Mouse (Mus musculus) ovary, postnatal 36 days (tissue): ENCODE data around the gene 9930104L06Rik.
A peak's percentile ranks its signal among the peaks of the same experiment; 100 is the strongest.

Experiments used
- DNase-seq: peaks from one replicate; pipeline ENCODE4 v3.0.0; 2022; ENCODE audit warnings: low spot score, mixed read lengths

The 9930104L06Rik gene

DNA sequence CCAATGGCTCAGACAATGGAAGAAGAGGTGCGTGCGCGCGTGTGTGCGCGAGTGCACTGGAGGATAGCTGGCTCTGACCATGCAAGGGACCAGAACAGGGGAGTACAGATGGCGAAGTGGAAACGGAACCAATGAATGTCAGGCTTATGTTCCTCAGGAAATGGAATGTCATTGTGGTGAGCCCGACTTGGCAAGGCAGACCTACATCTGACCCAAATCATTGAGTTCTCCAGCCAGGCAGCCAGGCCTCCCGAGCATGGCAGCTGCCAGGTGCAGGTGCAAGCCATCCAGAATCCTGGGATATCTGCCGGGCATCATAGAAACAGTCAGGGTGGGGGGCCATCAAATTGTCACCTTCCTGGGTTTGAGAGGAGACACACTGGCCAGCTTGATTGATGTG is 24.1 kb downstream of the 9930104L06Rik start:
- DNase-seq, result no peak

DNA sequence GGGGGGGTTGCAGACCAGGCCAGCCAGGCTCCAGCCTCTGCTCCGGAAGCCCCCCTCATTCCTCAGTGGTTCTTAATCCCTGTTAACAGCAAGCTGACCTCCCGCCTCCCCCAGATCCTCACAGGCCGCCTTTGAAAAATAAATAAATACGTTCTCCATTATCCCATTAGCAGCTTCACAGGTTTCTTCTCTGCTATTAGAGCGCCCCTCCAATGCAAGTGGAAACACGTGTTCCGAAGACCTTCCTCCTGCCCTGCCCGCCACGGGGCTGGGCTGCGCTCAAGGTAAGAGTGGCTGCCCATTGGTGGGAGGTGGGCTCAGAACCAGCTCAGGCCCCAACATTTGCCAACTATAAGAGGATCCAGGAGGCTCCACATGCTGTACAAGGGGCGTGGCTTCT is 25.7 kb downstream of the 9930104L06Rik start:
- DNase-seq, result no peak

DNA sequence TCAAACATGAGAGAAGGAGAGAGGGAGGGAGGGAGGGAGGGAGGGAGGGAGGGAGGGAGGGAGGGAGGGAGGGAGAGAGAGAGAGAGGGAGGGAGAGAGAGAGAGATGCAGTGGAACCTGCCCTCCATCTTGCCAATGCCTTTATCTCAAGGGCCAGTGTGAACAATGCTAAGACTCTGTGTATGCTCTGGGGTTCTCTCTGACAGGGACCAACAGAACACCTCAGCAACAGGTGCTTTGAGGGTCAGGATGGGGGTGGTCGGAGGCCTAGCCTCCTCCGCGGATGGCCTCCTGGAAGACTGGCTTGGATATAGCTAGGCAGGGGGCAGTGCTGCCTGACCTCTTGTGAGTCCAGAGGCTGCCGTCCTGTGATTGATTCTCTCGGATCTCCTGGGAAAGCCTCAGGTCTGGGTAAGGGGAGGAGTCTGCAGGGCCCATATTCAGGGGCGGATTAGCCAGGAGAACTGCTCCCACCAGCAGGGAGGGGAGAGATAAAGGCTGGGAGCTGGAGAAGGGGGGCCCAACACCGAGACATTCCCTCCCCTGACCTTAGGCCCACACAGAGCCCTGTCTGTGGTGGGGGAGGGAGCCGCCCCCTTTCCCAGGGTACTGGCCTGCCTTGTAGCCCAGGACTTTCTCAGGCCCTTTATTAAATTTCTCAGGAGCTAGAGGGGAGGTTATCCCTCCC is 28.2 kb downstream of the 9930104L06Rik start:
- DNase-seq, result no peak

GRCm38 (mm10) chr4:124968711-124969110 is 31.9 kb downstream of the 9930104L06Rik start:
- no peak for DNase-seq

GRCm38 (mm10) chr4:124969219-124969848 is 32.5 kb downstream of the 9930104L06Rik start:
- no peak for DNase-seq

DNA sequence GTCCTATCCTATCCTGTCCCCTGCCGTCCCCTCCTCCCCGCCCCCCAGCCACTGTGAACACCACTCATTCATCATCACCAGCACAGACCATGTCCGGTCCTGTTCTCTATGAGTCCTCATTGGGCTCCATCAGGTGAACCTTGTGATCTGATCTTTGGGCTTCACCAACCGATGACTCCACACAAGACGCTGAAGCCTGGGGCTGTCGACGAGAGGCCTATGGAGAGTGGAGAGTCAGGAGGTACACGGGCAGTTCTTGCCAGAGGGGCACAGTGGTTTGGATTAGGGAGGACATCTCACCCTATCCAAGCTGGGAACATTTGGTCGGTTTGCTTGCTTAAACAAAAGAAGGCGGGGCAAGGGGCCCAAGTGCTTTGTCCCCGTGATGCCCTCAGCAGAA is 33.3 kb downstream of the 9930104L06Rik start:
- DNase-seq, result no peak

GRCm38 (mm10) chr4:124970677-124971076 is 33.8 kb downstream of the 9930104L06Rik start:
- no peak for DNase-seq

- DNase-seq, result no peak
These were observed 34.2 kb downstream of the 9930104L06Rik start for GRCm38 (mm10) chr4:124971094-124971493.

- no peak for DNase-seq
These were observed 35.5 kb downstream of the 9930104L06Rik start for GRCm38 (mm10) chr4:124972316-124972715.

- DNase-seq, result no peak
These were observed 36.4 kb downstream of the 9930104L06Rik start for GRCm38 (mm10) chr4:124973296-124973695.

DNA sequence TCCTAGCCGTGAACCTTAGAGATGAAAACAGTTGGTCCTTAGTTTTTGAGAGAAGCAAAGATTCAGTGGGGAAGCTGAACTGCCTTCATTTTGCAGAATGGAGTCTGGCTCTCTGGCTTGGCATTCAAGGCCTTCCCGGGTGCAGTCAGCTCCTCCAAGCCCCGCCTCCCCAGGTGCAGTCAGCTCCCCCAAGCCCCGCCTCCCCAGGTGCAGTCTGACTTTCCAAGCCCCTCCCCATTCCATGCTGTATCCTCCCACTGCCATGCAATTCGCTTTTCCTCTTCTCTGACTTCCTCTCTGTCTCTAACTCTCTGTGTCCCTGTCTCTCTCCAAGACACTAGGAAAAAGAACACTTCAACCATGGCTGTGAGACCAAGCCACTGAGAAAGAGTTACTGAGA is 41.4 kb downstream of the 9930104L06Rik start:
- no peak for DNase-seq

DNA sequence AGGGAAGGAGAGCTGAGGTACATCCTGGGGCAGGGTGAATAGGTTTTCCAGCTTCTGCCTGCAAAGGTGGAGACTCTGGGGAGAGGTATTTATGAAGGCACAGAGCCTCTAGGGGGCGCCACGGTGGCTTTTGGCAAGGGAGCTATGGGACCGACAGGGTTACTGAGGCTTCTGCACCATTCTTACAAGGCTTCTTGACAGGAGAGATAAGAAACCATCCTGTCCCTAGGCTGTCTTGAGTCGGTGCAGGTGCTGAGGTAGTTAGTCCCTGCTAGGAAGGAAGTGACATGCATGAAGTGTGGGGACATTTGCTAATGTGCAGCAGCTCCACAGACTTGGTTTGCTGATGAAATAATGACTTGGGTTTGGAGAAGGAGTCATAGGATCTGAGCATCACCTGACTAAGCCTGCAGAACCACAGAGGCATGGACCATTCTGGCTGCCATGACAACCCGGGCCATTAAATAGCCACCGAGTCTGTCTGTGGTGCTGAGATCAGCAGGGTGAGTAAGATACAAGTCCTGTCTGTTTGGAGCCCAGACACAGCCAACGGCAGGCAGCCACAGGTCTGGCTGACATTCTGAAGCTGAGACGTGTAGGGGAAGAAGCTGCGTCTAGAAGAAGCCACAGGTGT is 47.2 kb downstream of the 9930104L06Rik start:
- DNase-seq, result no peak

DNA sequence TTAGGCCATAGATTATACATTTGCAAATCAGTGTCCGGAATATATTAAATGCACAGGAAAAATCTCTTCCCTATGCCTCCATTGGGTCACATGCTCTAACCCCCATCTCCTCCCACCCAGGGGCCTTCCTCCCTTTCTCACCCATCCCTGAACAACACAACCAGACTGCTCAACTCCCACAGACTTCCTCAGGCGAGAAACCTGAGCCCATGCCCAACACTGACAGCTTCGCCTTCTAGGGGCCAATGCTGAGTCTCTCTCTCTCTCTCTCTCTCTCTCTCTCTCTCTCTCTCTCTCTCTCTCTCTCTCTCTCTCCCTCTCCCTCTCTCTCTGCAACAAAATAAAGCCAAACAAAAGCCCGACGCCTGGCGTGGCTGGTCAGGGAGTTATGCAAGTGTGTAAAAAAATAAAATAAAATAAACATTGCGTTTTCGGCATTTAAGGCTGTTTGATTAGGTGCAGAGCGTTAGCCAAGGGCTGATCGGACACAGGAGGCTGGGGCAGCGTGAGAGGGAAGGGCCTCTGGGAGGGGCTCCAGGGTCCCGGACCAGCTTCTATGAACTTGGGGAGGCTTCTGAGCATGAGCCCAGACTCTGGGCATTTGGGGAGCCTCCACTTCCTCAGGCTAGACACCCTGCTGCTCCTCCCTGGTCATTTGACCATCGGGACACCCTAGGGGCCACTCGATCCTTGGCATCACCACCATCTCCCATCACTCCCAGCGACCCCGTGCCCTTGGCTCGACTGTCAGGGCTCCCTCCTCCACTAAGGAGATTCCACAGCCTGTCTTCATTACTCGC is 48.2 kb downstream of the 9930104L06Rik start:
- DNase-seq, result no peak

DNA sequence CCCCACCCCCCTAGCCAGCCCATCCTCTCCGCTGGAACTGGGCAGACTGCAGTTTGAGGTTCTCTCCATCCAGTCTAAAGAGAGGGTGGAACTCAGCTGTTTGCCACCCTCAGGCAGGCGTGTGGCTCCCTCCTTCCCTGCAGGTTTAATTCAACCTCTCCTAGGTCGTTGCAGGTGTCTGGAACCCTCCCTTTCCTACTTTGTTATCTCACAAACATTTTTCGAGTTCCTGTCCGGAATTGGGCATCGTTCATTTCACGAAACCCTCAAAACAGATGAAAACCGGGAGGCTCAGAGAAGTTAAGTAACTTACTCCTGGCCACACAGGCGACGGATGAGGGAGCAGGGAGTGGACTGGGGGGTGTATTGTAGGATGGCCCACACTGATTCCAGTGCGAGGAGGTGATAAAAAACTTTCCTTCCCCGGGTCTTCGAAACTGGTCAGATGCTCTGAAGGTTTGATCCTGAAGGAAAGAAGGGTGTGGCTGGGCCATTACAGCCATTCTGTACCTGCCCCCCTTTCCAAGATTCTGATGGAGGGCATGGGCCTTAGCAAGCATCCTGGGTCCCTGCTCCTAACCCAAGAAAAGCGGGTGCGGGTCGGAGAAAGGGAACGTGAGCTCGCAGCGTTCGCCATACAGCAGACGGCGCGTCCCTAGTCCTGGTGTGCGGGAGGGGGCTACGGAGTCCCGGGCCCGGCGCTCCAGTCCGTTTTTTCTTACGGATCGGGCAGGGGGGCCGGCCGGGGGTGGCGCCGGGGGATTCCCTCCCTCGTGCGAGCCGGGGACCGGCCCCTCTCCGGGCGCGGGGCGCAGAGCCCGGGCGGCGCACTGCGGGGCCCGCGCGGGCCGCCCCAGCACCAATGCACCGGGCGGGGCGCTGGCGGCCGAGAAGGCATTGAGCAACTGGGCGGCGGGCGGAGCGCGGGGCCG is 49.1 kb downstream of the 9930104L06Rik start, which contains the start of gene Rspo1:
Gene Rspo1, plus strand, starts transcription at position 760 of the 932 bp plus-strand sequence.
- peak; percentile 48 for DNase-seq

GRCm38 (mm10) chr4:124986739-124987710 is 50.2 kb downstream of the 9930104L06Rik start:
- no peak for DNase-seq

GRCm38 (mm10) chr4:124987711-124988097 is 50.9 kb downstream of the 9930104L06Rik start:
- no peak for DNase-seq

GRCm38 (mm10) chr4:124988382-124988781 is 51.5 kb downstream of the 9930104L06Rik start:
- no peak for DNase-seq

GRCm38 (mm10) chr4:124989787-124990253 is 53.0 kb downstream of the 9930104L06Rik start:
- no peak for DNase-seq

DNA sequence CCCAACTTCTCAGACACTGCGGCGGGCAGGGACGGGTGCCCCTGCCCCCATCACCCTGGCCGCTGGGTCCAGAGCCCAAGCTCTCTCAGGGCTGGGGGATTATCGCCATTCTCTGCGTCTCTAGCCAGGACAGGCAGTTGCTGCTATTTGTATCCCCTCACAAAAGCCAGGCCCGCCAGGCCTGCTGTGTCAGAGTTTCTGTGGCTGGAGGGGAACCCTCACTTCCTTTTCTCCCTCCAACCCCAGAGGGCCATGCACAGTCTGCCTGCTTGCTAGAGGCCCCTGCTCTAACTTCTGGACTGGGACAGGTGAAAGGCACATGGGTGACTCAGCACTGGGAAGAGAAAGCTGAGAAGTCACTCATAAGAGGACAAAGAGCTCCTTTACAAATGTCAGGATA is 53.5 kb downstream of the 9930104L06Rik start:
- no peak for DNase-seq
